Mouse (Mus musculus): ENCODE results near the gene Ankrd22. TPM values are rescaled to one million over a fixed set of nuclear protein-coding genes. Genes with fewer than 3 reads are reported as not detected.

Ankrd22 gene
- polyA plus RNA-seq, 2 experiments from 2014 or later, result not detected

DNA sequence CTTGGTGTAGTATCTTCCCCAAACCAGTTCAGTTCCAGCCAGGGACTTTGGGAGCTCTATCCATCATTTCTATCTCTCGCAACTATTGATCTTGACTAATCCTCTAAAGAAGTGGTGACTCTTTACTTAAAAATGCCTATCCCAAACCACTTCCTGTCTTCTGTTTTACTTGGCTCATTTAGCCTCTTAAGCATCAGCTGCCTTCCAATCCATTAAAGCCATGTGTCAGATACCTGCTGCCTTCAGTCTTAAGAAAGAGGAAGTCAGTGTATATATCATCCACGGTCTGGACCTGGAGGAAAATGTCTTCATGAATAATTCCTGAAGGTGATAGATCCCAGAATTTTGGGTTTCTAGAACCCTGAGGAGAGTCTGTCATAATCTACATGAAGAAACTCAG lies 14.5 kb upstream of the Ankrd22 start:
- peak; percentile 70 for ATAC-seq

DNA sequence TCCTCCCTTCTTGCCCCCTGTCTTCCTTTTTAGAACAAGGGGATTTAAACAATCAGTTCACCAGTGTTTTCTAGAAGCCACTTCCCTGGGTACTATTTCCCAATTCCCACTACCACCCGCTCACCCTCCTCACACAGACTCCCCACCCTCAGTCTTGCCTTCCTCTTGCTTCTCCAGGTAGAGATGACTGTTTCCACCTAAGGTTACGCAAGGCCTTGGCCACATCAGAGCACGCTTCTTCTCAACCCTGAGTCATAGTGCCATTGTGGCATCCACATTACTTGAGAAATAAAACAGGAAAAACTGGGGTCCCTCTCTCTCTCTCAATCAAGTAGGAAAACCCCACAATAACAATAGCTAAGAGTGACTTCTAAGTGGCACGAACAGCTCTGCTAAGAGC lies 13.3 kb upstream of the Ankrd22 start:
- no peak for ATAC-seq

DNA sequence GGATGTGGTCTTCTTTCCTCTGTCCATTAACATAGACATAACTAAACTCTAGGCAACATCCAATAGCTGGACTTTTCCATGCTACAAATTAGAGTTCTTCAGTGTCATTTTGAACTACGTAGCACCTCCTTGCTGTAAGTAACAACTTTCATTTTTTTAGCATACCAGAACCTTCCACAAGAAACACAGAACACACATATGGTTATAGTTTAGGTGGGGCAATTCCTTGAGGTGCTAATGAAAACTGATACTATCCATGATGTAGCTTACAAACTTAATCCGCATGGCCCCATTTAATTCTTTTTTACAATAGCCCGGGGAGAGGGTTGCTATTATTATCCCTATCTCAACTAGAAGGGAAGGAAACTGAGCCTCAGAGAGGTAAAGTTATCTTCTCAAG lies 8.2 kb upstream of the Ankrd22 start:
- ATAC-seq, result no peak

GRCm38 (mm10) chr19:34171167-34171566 lies 5.3 kb upstream of the Ankrd22 start:
- no peak for ATAC-seq

GRCm38 (mm10) chr19:34169121-34169520 lies 3.3 kb upstream of the Ankrd22 start:
- ATAC-seq, result no peak

DNA sequence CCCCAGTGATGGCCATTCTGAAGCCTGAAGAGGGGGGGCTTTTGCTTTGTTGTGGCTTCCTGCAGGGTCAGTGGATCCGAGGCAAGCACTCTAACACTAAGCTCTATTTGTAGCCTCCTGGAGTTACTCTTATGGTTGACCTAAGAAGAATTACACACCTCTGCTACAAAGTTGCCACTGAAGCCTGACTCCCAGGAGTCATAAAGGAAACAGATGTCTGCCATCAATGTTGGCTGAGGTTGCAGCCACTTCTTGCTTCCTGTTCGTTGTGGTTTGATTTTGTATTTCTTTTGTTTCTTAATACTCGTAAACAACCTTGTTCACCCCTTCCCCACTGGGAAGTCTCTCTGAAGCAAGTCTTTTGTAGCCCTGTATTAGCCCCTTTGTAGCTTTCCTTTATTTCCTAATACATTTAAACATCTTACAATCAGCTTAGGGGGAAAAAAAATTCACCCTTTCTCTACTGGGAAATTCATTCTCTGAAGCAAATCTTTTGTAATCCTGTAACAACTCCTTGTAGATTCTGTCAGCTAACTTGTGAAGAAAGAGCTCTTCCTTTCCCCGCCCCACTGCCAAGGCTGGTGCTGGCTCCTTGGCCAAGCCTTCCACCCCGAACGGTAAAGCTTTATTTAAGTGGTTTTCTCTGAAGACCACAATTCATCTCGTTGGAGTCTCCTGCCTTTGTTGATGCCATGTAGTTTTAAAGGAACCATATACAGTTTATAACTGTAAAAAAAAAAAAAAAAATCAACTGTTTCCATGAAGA lies 2.2 kb upstream of the Ankrd22 start:
- peak; percentile 77 for ATAC-seq

DNA sequence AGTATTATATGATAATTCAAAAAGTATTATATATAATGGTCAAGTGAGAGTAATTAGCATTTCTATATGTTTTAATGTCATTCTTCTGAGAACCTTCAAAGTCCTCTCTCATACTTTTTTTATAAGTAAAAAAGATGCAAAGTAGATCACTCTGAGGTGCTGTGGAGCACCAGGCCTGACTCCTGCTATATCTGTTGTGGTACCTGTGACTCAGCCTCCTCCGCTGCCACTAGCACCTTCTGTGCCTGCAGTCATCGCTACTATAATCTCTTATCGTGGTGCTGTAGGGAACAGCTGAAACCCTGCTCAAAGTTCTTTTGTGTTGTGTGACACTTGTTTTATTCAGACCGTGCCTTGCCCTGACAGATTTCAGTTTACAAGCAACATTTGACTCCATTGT lies 533 bp upstream of the Ankrd22 start:
- ATAC-seq, result no peak

- peak; percentile 72 for ATAC-seq
These were observed 3.2 kb downstream of the Ankrd22 start for GRCm38 (mm10) chr19:34162693-34163092.

DNA sequence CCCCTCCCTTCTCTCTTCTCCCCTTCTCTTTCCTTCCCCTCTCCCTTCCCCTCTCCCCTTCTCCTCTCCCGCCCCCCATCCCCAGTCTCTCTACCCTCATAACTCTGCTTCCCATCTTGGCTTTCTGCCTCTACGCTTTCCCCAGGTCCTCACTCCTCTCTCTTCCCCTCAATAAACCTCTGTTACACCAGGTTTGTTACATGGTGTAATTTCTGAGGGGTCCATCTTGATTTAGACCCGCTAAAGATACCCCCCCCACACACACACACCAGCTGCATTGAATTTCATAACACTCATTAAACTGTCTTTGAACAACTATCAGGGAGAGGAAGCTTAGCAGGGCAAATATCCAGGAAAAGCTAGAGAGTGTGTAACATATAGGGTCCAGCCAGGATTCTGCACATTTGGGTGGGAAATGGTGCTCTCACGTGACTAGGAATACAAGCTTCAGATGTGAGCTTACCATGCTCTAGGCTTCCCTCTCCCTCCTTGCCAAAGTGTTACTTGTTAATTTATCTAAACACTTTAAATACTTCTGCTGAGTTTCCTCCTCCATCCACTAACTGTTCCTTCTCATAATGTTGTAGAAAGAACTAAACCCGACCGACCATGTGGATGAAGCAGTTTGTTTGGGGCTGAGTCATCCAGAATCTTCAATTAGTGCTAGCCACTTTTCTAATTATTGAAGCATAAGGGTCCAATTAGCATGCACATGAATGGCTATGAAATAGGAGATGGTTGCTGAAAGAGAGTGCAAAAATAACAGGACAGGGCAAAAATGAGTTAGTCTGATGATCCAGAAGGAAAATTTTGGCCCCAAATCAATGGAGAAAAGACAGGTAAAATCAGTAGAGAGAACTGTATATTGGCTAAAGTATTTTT lies 12.3 kb downstream of the Ankrd22 start:
- ATAC-seq, result no peak

DNA sequence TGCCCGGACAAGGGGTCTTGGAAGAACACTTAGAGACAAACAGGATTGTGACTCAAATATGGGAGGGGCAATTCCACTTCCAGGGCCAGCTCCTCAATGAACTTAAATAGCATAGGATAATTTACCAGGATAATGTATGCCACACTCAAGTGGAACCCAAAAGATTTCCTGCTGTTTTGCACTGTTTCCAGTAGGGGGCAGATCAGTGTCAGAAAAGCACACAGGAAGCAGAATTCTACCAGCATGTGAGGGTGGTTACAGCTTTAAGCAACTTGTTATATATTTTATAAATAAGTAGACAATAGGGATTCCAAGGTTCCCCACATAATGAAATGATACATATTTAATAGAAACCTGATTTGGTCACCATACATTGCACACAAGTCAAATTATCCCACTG lies 13.9 kb downstream of the Ankrd22 start:
- peak; percentile 90 for ATAC-seq

- no peak for ATAC-seq
These were observed 17.4 kb downstream of the Ankrd22 start for GRCm38 (mm10) chr19:34148421-34148820.

DNA sequence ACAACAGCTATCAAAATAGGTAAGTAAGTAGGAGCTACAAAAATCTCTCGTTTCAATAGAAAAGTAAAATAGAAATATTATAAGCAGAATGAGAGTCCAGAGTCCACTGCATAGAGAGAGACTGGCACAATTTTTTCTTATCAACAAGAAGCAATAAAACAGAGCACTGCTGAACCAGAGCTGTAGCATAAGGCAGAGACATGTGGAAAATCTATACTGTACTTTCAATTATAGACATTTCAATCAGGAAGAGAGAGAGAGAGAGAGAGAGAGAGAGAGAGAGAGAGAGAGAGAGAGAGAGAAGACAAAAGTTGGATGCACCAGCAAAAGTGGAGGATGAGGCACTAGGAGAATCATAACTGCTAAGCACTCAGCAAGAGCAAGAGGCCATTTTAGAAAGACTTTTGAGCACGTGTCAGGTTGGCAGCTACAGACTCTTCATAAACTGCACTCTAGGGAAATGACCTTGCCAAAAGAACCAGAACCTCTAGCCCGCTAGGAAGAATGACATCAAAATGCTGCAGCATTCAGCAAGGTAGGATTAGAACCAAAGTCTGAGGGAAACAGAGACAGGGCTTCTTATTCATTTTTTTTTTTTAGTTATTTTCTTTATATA lies 26.3 kb downstream of the Ankrd22 start:
- ATAC-seq, result no peak

DNA sequence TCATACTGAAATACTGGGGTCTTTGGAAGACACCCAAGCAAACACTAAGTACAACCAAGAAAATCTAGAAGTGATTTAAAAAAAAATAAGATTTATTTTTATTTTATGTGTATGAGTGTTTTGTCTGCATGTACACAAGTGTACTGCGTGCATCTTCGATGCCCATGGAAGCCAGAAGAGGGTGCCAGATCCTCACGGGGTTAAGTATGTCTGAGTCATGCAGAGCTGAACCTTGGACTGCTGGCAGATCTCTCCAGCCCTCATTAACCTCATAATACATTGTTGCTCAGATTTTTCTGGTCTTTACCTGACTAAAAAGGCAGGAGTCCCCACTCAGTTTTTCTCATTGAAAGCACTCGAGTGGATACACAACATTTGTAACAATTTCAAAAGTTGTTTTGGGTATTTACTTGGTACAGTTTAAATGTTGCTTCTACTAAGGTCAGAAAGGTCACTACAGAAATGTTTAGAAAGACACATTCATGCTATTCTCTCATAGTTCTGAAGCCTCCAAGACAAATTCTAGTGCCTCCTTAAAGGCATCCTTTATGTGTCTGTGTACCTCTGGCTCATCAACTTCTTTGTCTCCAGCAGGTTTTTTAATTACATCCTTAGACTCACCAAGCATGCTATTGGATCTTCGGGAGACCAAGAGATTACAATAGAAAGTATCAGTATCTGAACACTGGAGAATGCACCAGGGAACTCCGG lies 27.0 kb downstream of the Ankrd22 start:
- ATAC-seq, result no peak

DNA sequence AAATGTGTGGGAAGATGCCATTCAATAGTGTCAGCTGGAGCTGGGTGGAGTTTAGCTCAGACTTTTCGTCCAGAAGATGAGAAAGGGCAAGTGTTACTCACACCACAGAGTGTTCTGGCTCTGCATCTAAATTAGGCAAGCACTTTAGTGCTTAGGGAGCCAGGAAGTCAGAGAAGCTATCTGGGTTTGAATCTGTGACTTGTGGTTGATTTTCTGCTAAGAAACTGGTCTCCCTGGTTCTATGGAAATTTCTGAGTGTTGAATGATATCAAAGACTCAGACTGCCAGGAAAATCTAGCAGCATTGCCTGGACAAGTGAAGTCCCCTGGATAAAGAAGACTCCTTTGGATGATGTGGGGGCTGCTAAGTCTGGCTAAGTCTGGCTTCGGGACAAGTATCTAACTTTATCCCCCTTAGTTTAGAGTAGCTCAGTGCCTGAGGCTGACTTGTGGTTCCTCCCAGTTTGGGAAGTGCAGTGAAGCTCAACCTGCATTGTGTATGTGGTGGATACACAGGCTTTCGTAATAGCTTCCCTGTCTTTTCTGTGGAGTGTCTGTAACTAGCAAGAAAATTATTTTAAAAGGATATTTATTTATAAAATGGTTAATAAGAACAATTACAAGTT lies 45.6 kb downstream of the Ankrd22 start:
- ATAC-seq, result peak; percentile 74

GRCm38 (mm10) chr19:34119653-34120052 lies 46.2 kb downstream of the Ankrd22 start:
- peak; percentile 45 for ATAC-seq

GRCm38 (mm10) chr19:34119102-34119501 lies 46.8 kb downstream of the Ankrd22 start:
- no peak for ATAC-seq

GRCm38 (mm10) chr19:34104841-34105240 lies 61.0 kb downstream of the Ankrd22 start:
- no peak for ATAC-seq

GRCm38 (mm10) chr19:34101888-34102287 lies 64.0 kb downstream of the Ankrd22 start:
- no peak for ATAC-seq

- ATAC-seq, result no peak
These were observed 65.2 kb downstream of the Ankrd22 start, which contains the start of gene Lipm for GRCm38 (mm10) chr19:34100633-34101032. Lipm (plus strand) TSS chr19:34100933.

- no peak for ATAC-seq
These were observed 69.6 kb downstream of the Ankrd22 start for GRCm38 (mm10) chr19:34096228-34096627.

DNA sequence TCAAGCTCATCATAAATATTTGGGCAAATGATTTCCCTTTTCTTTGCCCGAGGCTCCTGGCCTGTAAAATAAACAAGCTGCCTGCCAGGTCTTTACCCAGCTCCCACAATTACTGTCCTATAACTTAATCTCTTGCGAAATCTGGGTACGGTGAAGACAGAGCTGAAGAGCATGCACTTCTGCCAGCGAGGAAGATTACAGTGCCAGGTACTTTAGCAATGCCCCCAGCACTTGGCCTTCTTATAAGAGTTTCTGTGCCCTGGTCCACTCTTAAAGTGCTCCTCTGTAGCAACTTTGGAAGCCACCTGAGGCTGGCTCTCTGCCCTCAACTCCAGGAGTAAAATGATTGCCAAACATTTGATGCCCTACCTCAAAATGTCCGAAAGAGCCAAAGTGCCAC lies 70.5 kb downstream of the Ankrd22 start:
- no peak for ATAC-seq

GRCm38 (mm10) chr19:34089011-34089680 lies 76.7 kb downstream of the Ankrd22 start:
- no peak for ATAC-seq
